Mouse (Mus musculus): ENCODE data around the gene Fcor.

GRCm38 (mm10) chr8:3656725-3657381 is 15.3 kb downstream of the Fcor start:
- TF ChIP-seq CTCF (IDR thresholded peaks at IDR 0.05; ENCODE audit: control insufficient read depth, insufficient read depth, insufficient read length) (no peak), MAX (IDR thresholded peaks at IDR 0.05) (no peak), USF1 (IDR thresholded peaks at IDR 0.05; ENCODE audit: low read depth) (no peak), CEBPB (IDR thresholded peaks at IDR 0.05; ENCODE audit: low read depth) (no peak)
